2 mouse cellular contexts compared by ENCODE assay signal in genomic region chr10:128587120-128587519, GRCm38 (mm10).
TF ChIP-seq lines count a peak whose summit lies in the region.

No protein-coding gene starts in this region.

TF ChIP-seq in CH12.LX, 34 proteins besides CTCF, POLR2A, EP300 and RAD21:
- no peak for TF ChIP-seq USF2 (conservative IDR thresholded peaks at IDR 0.05; ENCODE audit: low read depth, low read length)

TF ChIP-seq in myocyte, 11 proteins besides CTCF, POLR2A, EP300 and RAD21:
- peak in 1 of 3 experiments; percentile 80 for TF ChIP-seq MYOG (IDR thresholded peaks at IDR 0.05; ENCODE audit: control insufficient read depth in 1 of 3, insufficient read depth in 1 of 3, insufficient read length in 2 of 3, low read depth in 2 of 3)
- no peak for TF ChIP-seq MAX (IDR thresholded peaks at IDR 0.05; ENCODE audit: low read depth)
- no peak for TF ChIP-seq CEBPB (IDR thresholded peaks at IDR 0.05; ENCODE audit: insufficient read depth, poor library complexity, severe bottlenecking)
- no peak for TF ChIP-seq REST (IDR thresholded peaks at IDR 0.05; ENCODE audit: insufficient read depth, insufficient read length)
- TF ChIP-seq SRF (IDR thresholded peaks at IDR 0.05; ENCODE audit: control insufficient read depth, insufficient read length, low read depth), result no peak
- no peak for TF ChIP-seq TCF3 (IDR thresholded peaks at IDR 0.05; ENCODE audit: insufficient read length, low read depth)
- TF ChIP-seq E2F4 (IDR thresholded peaks at IDR 0.05; ENCODE audit: insufficient read depth), result no peak
- TF ChIP-seq MYOD1 (IDR thresholded peaks at IDR 0.05; ENCODE audit: control insufficient read depth in 1 of 3, insufficient read length in 2 of 3, low read depth in 2 of 3), result peak in 2 of 3 experiments; percentile 36 to 79
- no peak for TF ChIP-seq TCF12 (IDR thresholded peaks at IDR 0.05; ENCODE audit: insufficient read depth, poor library complexity, severe bottlenecking)
- no peak for TF ChIP-seq USF1 (IDR thresholded peaks at IDR 0.05; ENCODE audit: low read depth)
- no peak for TF ChIP-seq POLR2AphosphoS2 (IDR thresholded peaks at IDR 0.05; ENCODE audit: insufficient read length, low read depth)
